Mouse (Mus musculus): ENCODE data around the gene Dlg5. TPM values are rescaled to one million over a fixed set of nuclear protein-coding genes. Genes with fewer than 3 reads are reported as not detected.

Gene Dlg5
- polyA plus RNA-seq, 1 experiment from 2014 or later: 12.8 TPM

- WGBS: 51% methylated on average over 2 of the region's 2 CpGs
- H3K27ac ChIP-seq (replicated peaks in 1 of 2; ENCODE audit: control insufficient read depth in 1 of 2, insufficient read depth in 1 of 2, low read depth in 2 of 2, low read length in 2 of 2): no peak overlapping the region
- ATAC-seq (ENCODE audit: insufficient number of reproducible peaks, insufficient read depth, low FRiP score, low read depth): no peak
- H3K9me3 ChIP-seq (ENCODE audit: control insufficient read depth, low read length): no peaks in the 10 kb centered on the region
- peaks cover 15 to 27% of the 10 kb centered on the region in 2 experiments for H3K4me1 ChIP-seq (ENCODE audit: control insufficient read depth in 2 of 2, insufficient read depth in 2 of 2, low read length in 2 of 2)
- H3K27me3 ChIP-seq (ENCODE audit: control insufficient read depth, insufficient read depth, low read length): no peaks in the 10 kb centered on the region
- H3K9ac ChIP-seq (ENCODE audit: low read length): no peak overlapping the region
- no peak overlapping the region for H3K4me3 ChIP-seq (ENCODE audit: control insufficient read depth in 1 of 2, insufficient read depth in 1 of 2, low read depth in 1 of 2, low read length in 2 of 2)
- H3K36me3 ChIP-seq (ENCODE audit: control insufficient read depth, insufficient read depth, low read length): no peaks in the 10 kb centered on the region
- H3K4me2 ChIP-seq (ENCODE audit: low read length): no peak overlapping the region
These were observed 11.3 kb downstream of the Dlg5 start for GRCm38 (mm10) chr14:24234411-24234810.

- Histone ChIP-seq H3K27me3 (ENCODE audit: control insufficient read depth, insufficient read depth, low read length) (no peaks in the 10 kb centered on the region), H3K27ac (replicated peaks in 1 of 2; ENCODE audit: control insufficient read depth in 1 of 2, insufficient read depth in 1 of 2, low read depth in 2 of 2, low read length in 2 of 2) (no peak overlapping the region), H3K4me1 (ENCODE audit: control insufficient read depth in 2 of 2, insufficient read depth in 2 of 2, low read length in 2 of 2) (peaks cover 6 to 13% of the 10 kb centered on the region in 2 experiments; a peak in 3 of 4 replicates), H3K9me3 (ENCODE audit: control insufficient read depth, low read length) (no peaks in the 10 kb centered on the region), H3K4me3 (ENCODE audit: control insufficient read depth in 1 of 2, insufficient read depth in 1 of 2, low read depth in 1 of 2, low read length in 2 of 2) (no peak overlapping the region), H3K4me2 (ENCODE audit: low read length) (no peak overlapping the region), H3K9ac (ENCODE audit: low read length) (no peak overlapping the region), H3K36me3 (ENCODE audit: control insufficient read depth, insufficient read depth, low read length) (no peaks in the 10 kb centered on the region)
- ATAC-seq (ENCODE audit: insufficient number of reproducible peaks, insufficient read depth, low FRiP score, low read depth): no peak
- 43% methylated on average over 11 of the region's 12 CpGs for WGBS
These were observed 12.8 kb downstream of the Dlg5 start for GRCm38 (mm10) chr14:24232641-24233633.

DNA sequence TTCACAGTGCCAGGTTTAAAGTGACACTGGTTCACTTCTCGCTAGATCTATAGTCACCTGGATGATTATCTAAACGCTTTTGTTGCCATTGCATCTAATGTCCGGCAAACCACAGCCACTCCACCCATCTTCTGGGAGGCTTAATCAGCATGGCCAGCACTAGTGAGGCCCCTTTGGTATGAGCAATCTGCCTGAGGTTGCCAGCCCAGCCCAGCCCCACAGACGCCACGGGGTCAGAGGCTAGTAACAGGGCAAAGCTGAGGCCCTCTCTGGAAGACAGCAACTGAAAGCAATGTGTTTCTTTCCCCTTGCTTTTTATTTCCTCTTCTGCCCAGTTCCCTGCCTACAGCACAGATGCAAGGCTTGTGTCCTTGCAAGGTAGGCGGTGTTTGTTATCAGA, 17.2 kb downstream of the Dlg5 start:
- 56% methylated on average over 6 of the region's 6 CpGs for WGBS

DNA sequence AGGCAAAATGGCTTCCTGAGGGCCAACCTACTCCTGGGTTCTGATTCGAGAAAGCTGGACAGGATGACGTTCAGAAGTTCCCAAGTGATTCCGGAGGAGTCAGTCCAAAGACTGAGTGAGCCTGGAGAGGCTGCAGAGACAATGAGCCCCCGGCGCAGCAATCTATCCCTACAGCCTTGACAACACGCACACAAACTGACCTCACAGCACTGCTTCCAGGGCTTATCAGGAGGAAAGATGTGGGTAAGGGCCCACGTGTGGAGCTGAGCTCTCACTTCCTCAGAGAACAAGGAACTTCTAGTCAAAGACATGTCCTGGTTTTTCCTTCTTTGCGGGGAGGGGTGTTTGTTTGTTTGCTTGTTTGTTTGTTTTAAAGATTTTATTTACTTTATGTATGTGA, 18.7 kb downstream of the Dlg5 start:
- H3K27ac ChIP-seq (replicated peaks in 1 of 2; ENCODE audit: control insufficient read depth in 1 of 2, insufficient read depth in 1 of 2, low read depth in 2 of 2, low read length in 2 of 2): no peak overlapping the region
- H3K4me1 ChIP-seq (ENCODE audit: control insufficient read depth in 2 of 2, insufficient read depth in 2 of 2, low read length in 2 of 2): peaks cover 7 to 17% of the 10 kb centered on the region in 2 experiments; a peak in 3 of 4 replicates
- H3K9ac ChIP-seq (ENCODE audit: low read length): no peak overlapping the region
- H3K4me2 ChIP-seq (ENCODE audit: low read length): no peak overlapping the region
- no peaks in the 10 kb centered on the region for H3K9me3 ChIP-seq (ENCODE audit: control insufficient read depth, low read length)
- no peaks in the 10 kb centered on the region for H3K27me3 ChIP-seq (ENCODE audit: control insufficient read depth, insufficient read depth, low read length)
- 53% methylated on average over 8 of the region's 8 CpGs for WGBS
- H3K4me3 ChIP-seq (ENCODE audit: control insufficient read depth in 1 of 2, insufficient read depth in 1 of 2, low read depth in 1 of 2, low read length in 2 of 2): no peak overlapping the region
- no peaks in the 10 kb centered on the region for H3K36me3 ChIP-seq (ENCODE audit: control insufficient read depth, insufficient read depth, low read length)
- no peak for ATAC-seq (ENCODE audit: insufficient number of reproducible peaks, insufficient read depth, low FRiP score, low read depth)

More for the DNA sequence above, 17.2 kb downstream of the Dlg5 start:
- Histone ChIP-seq H3K27ac (replicated peaks in 1 of 2; ENCODE audit: control insufficient read depth in 1 of 2, insufficient read depth in 1 of 2, low read depth in 2 of 2, low read length in 2 of 2) (no peak overlapping the region), H3K4me3 (ENCODE audit: control insufficient read depth in 1 of 2, insufficient read depth in 1 of 2, low read depth in 1 of 2, low read length in 2 of 2) (no peak overlapping the region), H3K9ac (ENCODE audit: low read length) (no peak overlapping the region), H3K4me1 (ENCODE audit: control insufficient read depth in 2 of 2, insufficient read depth in 2 of 2, low read length in 2 of 2) (peaks cover 8 to 14% of the 10 kb centered on the region in 2 experiments; a peak in 3 of 4 replicates), H3K36me3 (ENCODE audit: control insufficient read depth, insufficient read depth, low read length) (no peaks in the 10 kb centered on the region), H3K4me2 (ENCODE audit: low read length) (no peak overlapping the region), H3K27me3 (ENCODE audit: control insufficient read depth, insufficient read depth, low read length) (no peaks in the 10 kb centered on the region), H3K9me3 (ENCODE audit: control insufficient read depth, low read length) (no peaks in the 10 kb centered on the region)
- ATAC-seq (ENCODE audit: insufficient number of reproducible peaks, insufficient read depth, low FRiP score, low read depth): no peak

DNA sequence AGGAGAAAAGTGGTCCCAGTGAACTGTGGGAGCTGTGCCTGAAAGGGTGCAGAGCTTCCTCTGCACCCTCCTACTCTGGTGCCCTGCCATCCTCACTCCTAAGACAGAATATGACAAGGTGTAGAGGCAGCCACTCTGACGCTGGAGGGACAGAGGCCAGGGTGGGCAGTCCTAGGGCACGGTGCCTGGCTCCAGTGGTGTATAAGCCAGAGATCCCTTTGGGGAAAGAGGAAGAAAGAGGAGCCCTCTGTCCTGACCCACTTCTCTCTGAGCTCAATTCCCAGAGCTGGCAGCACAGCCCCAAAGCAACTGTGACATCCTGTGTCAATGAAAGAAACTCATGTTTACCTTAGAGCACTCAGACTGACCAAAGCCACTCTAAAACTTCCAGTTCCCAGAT, 19.4 kb downstream of the Dlg5 start:
- H3K36me3 ChIP-seq (ENCODE audit: control insufficient read depth, insufficient read depth, low read length): no peaks in the 10 kb centered on the region
- no peak overlapping the region for H3K27ac ChIP-seq (replicated peaks in 1 of 2; ENCODE audit: control insufficient read depth in 1 of 2, insufficient read depth in 1 of 2, low read depth in 2 of 2, low read length in 2 of 2)
- no peaks in the 10 kb centered on the region for H3K9me3 ChIP-seq (ENCODE audit: control insufficient read depth, low read length)
- 73% methylated on average over 2 of the region's 2 CpGs for WGBS
- no peak overlapping the region for H3K4me2 ChIP-seq (ENCODE audit: low read length)
- peaks cover 7 to 17% of the 10 kb centered on the region in 2 experiments; a peak in 3 of 4 replicates for H3K4me1 ChIP-seq (ENCODE audit: control insufficient read depth in 2 of 2, insufficient read depth in 2 of 2, low read length in 2 of 2)
- H3K27me3 ChIP-seq (ENCODE audit: control insufficient read depth, insufficient read depth, low read length): no peaks in the 10 kb centered on the region
- H3K9ac ChIP-seq (ENCODE audit: low read length): no peak overlapping the region
- no peak overlapping the region for H3K4me3 ChIP-seq (ENCODE audit: control insufficient read depth in 1 of 2, insufficient read depth in 1 of 2, low read depth in 1 of 2, low read length in 2 of 2)
- no peak for ATAC-seq (ENCODE audit: insufficient number of reproducible peaks, insufficient read depth, low FRiP score, low read depth)

GRCm38 (mm10) chr14:24222759-24223158, 23.0 kb downstream of the Dlg5 start:
- Histone ChIP-seq H3K9me3 (ENCODE audit: control insufficient read depth, low read length) (no peaks in the 10 kb centered on the region), H3K4me2 (ENCODE audit: low read length) (no peak overlapping the region), H3K27me3 (ENCODE audit: control insufficient read depth, insufficient read depth, low read length) (no peaks in the 10 kb centered on the region), H3K9ac (ENCODE audit: low read length) (no peak overlapping the region), H3K4me1 (ENCODE audit: control insufficient read depth in 2 of 2, insufficient read depth in 2 of 2, low read length in 2 of 2) (peaks cover 9 to 17% of the 10 kb centered on the region in 2 experiments), H3K36me3 (ENCODE audit: control insufficient read depth, insufficient read depth, low read length) (no peaks in the 10 kb centered on the region), H3K4me3 (ENCODE audit: control insufficient read depth in 1 of 2, insufficient read depth in 1 of 2, low read depth in 1 of 2, low read length in 2 of 2) (no peak overlapping the region), H3K27ac (replicated peaks in 1 of 2; ENCODE audit: control insufficient read depth in 1 of 2, insufficient read depth in 1 of 2, low read depth in 2 of 2, low read length in 2 of 2) (no peak overlapping the region)
- 29% methylated on average over 3 of the region's 3 CpGs for WGBS
- ATAC-seq (ENCODE audit: insufficient number of reproducible peaks, insufficient read depth, low FRiP score, low read depth): no peak

GRCm38 (mm10) chr14:24222273-24222672, 23.4 kb downstream of the Dlg5 start:
- H3K4me1 ChIP-seq (ENCODE audit: control insufficient read depth in 2 of 2, insufficient read depth in 2 of 2, low read length in 2 of 2): peaks cover 13 to 22% of the 10 kb centered on the region in 2 experiments
- H3K27me3 ChIP-seq (ENCODE audit: control insufficient read depth, insufficient read depth, low read length): no peaks in the 10 kb centered on the region
- no peak for ATAC-seq (ENCODE audit: insufficient number of reproducible peaks, insufficient read depth, low FRiP score, low read depth)
- H3K4me2 ChIP-seq (ENCODE audit: low read length): no peak overlapping the region
- no peaks in the 10 kb centered on the region for H3K36me3 ChIP-seq (ENCODE audit: control insufficient read depth, insufficient read depth, low read length)
- WGBS: 78% methylated on average over 3 of the region's 3 CpGs
- H3K9ac ChIP-seq (ENCODE audit: low read length): no peak overlapping the region
- no peak overlapping the region for H3K27ac ChIP-seq (replicated peaks in 1 of 2; ENCODE audit: control insufficient read depth in 1 of 2, insufficient read depth in 1 of 2, low read depth in 2 of 2, low read length in 2 of 2)
- H3K9me3 ChIP-seq (ENCODE audit: control insufficient read depth, low read length): no peaks in the 10 kb centered on the region
- H3K4me3 ChIP-seq (ENCODE audit: control insufficient read depth in 1 of 2, insufficient read depth in 1 of 2, low read depth in 1 of 2, low read length in 2 of 2): no peak overlapping the region

Measured in heart, embryonic 14.5 days (tissue).